Mouse (Mus musculus) ES-E14 (cell line): ENCODE results near the gene Ralgps1. TPM values are rescaled to one million over a fixed set of nuclear protein-coding genes. Genes with fewer than 3 reads are reported as not detected.

Source experiments
- DNase-seq: peaks from one replicate; pipeline ENCODE4 v3.0.0-alpha.2; 2013; ENCODE audit warnings: low read depth, low spot score
- H3K27ac ChIP-seq: 2 replicates; pipeline ENCODE4 v1.5.1; 2012; ENCODE audit warnings: low read depth, mild to moderate bottlenecking, low read length, moderate library complexity, mixed read lengths; ENCODE audit not compliant: poor library complexity, insufficient read depth, severe bottlenecking
- H3K36me3 ChIP-seq: 2 replicates; pipeline ENCODE4 v1.6.1; 2012; ENCODE audit warnings: mild to moderate bottlenecking, low read length, moderate library complexity, mixed read lengths; ENCODE audit not compliant: control insufficient read depth, poor library complexity, insufficient read depth, severe bottlenecking
- H3K4me1 ChIP-seq, 2 experiments: fragments of 150-350 bp in 1 of 2; sonication (generic) in 1 of 2; 2 replicates each; pipeline ENCODE4 v1.6.1; 2012; ENCODE audit warnings: low read length in 2 of 2, mild to moderate bottlenecking in 1 of 2, mixed read lengths in 1 of 2; ENCODE audit not compliant: control insufficient read depth in 2 of 2, insufficient read depth in 2 of 2, poor library complexity in 1 of 2
- H3K4me3 ChIP-seq, 2 experiments: fragments of 150-350 bp in 1 of 2; sonication (generic) in 1 of 2; 2 replicates each; pipeline ENCODE4 v1.5.1; 2012; ENCODE audit warnings: low read length in 2 of 2, low read depth in 1 of 2, mild to moderate bottlenecking in 1 of 2, mixed read lengths in 1 of 2; ENCODE audit not compliant: insufficient read depth in 1 of 2, poor library complexity in 1 of 2, severe bottlenecking in 1 of 2
- H3K9ac ChIP-seq: 2 replicates; pipeline ENCODE4 v1.6.1; 2012; ENCODE audit warnings: low read depth, mild to moderate bottlenecking, low read length, mixed read lengths; ENCODE audit not compliant: poor library complexity, insufficient read depth, severe bottlenecking
- H3K9me3 ChIP-seq: fragments of 150-350 bp; sonication (generic); 2 replicates; pipeline ENCODE4 v1.6.1; 2012; ENCODE audit warnings: low read depth, mild to moderate bottlenecking, low read length; ENCODE audit not compliant: control insufficient read depth, insufficient read depth
- CHD2 ChIP-seq: IDR thresholded peaks from 2 replicates; pipeline ENCODE4 v1.6.1; 2014; ENCODE audit warnings: mild to moderate bottlenecking, low read depth, low read length, inconsistent platforms
- HCFC1 ChIP-seq: IDR thresholded peaks from 2 replicates; pipeline ENCODE4 v1.6.1; 2012; ENCODE audit warnings: low read length, inconsistent platforms, borderline replicate concordance; ENCODE audit not compliant: insufficient read depth
- MAFK ChIP-seq: IDR thresholded peaks from 2 replicates; pipeline ENCODE4 v1.6.1; 2014; ENCODE audit warnings: mild to moderate bottlenecking, low read depth, low read length, inconsistent platforms; ENCODE audit not compliant: insufficient read depth
- ZC3H11A ChIP-seq: IDR thresholded peaks from 2 replicates; pipeline ENCODE4 v1.6.1; 2012; ENCODE audit warnings: low read depth, mild to moderate bottlenecking, inconsistent platforms, low read length, borderline replicate concordance
- ZNF384 ChIP-seq: IDR thresholded peaks from 2 replicates; pipeline ENCODE4 v1.6.1; 2012; ENCODE audit warnings: low read depth, low read length, inconsistent platforms
- in situ Hi-C, 2 experiments: fragments of 600-800 bp; cut with MboI; formaldehyde crosslinking; loops; one replicate each; pipeline ENCODE4 v1.15.1; 2025; ENCODE audit warnings: low sequenced_read_pairs in 2 of 2, inconsistent platforms in 1 of 2; ENCODE audit not compliant: unreplicated experiment in 2 of 2
- total RNA-seq: library from RNA; depleted of rRNA; stranded (reverse); fragments of 300-350 nt; gene quantifications from 2 replicates; pipeline ENCODE4 v1.2.3, GENCODE M21; 2012

Gene Ralgps1
- total RNA-seq, 1 experiment, result 5.4 TPM

DNA sequence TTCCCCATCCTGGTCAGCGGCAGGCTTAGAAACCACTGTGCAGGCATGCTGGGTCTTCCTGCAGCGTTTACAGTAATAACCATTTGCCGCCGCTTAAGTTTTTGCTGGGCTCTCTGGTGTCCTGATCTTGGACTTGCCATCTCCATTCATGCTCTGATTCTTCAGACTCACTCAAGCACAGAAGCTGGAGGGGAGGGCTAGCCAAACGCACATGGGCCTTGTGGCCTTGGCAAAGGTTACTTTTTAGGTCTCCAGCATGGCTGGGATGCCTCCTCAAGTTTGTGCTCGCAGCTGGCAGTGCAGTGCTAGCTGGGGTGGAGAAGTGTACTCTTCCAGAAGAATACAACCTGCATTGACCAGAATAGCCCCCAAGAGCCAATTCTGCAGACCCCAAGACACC is 148.8 kb downstream of the Ralgps1 start:
- no peak for DNase-seq
- H3K4me3 ChIP-seq, result no peak overlapping the region
- in situ Hi-C loops, result no loop called here
- no peak for TF ChIP-seq ZNF384
- TF ChIP-seq HCFC1, result no peak
- TF ChIP-seq CHD2, result no peak
- TF ChIP-seq MAFK, result no peak
- TF ChIP-seq ZC3H11A, result no peak
- peaks cover 0 to 3% of the 10 kb centered on the region in 2 experiments; a peak in 1 of 4 replicates for H3K4me1 ChIP-seq
- no peaks in the 10 kb centered on the region for H3K36me3 ChIP-seq
- no peak overlapping the region for H3K27ac ChIP-seq
- no peaks in the 10 kb centered on the region for H3K9me3 ChIP-seq
- H3K9ac ChIP-seq, result no peak overlapping the region

- no peak overlapping the region for H3K27ac ChIP-seq
- no peak overlapping the region for H3K9ac ChIP-seq
- H3K36me3 ChIP-seq, result no peaks in the 10 kb centered on the region
- peaks cover 0 to 3% of the 10 kb centered on the region in 2 experiments; a peak in 1 of 4 replicates for H3K4me1 ChIP-seq
- no peak overlapping the region for H3K4me3 ChIP-seq
- DNase-seq, result no peak
- in situ Hi-C loops, result no loop called here
- H3K9me3 ChIP-seq, result no peaks in the 10 kb centered on the region
- no peak for TF ChIP-seq ZNF384
- no peak for TF ChIP-seq CHD2
- TF ChIP-seq HCFC1, result no peak
- no peak for TF ChIP-seq MAFK
- no peak for TF ChIP-seq ZC3H11A
Measured at GRCm38 (mm10) chr2:33221339-33221900, 149.9 kb downstream of the Ralgps1 start.

DNA sequence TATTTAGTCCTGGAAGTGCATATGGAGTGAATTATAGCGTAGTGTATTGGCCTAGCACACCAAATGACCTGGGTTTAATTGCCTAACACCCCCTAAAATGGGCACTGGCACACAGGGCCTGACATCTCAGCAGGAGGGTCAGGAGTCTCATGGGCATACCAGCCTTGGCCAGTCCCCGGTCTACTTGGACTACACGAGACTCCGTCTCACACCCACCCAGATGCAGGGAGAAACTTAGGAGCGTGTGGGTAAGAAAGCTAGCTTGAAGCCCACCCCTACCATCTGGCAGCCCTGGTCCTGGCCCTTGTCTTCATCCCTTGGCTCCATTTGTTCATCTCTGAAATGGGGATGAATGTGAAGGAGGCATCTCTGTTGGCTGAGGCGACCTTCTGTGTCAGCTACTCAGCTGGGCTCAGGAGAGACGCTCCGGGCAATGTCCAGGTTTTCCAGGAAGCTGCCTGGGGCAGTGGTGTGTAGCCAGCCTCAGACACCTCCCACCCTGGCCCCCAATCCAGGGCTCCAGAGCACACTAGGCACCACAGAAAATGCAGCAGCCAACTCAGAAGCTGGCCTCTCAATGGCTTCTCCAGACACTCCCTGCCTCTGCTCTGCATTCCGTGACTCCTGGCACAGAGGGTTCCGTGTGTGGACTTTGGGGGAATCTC is 150.5 kb downstream of the Ralgps1 start:
- peaks cover 0 to 3% of the 10 kb centered on the region in 2 experiments; a peak in 1 of 4 replicates for H3K4me1 ChIP-seq

DNA sequence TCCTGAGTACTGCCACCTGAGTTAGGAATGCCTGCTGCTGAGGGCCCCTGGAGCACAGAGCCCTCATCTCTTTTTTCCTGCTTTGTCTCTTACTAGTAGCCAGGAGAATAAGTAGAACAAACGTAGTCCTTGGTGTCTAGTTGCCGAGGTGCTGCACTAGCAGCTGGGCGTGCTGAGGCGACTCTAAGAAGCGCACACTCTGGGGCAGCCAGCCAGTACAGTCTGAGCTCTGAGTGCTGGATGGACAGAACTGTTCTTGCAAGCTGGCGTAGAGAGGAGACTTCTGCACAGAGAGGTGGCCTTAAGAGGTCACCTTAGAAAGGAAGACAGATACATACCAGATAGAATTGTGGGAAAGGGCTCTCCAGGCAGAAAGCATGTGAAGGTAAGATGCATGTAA is 151.0 kb downstream of the Ralgps1 start:
- Histone ChIP-seq H3K4me3 (no peak overlapping the region), H3K36me3 (no peaks in the 10 kb centered on the region), H3K9ac (no peak overlapping the region), H3K4me1 (peaks cover 3 to 7% of the 10 kb centered on the region in 2 experiments; a peak in 2 of 4 replicates), H3K9me3 (no peaks in the 10 kb centered on the region), H3K27ac (no peak overlapping the region)
- no peak for DNase-seq
- no peak for TF ChIP-seq HCFC1
- TF ChIP-seq MAFK, result no peak
- TF ChIP-seq ZNF384, result no peak
- no peak for TF ChIP-seq ZC3H11A
- TF ChIP-seq CHD2, result no peak
- in situ Hi-C loops, result no loop called here

More for the DNA sequence above, 150.5 kb downstream of the Ralgps1 start:
- no peaks in the 10 kb centered on the region for H3K36me3 ChIP-seq
- H3K9ac ChIP-seq, result no peak overlapping the region
- H3K4me3 ChIP-seq, result no peak overlapping the region
- no peak for TF ChIP-seq HCFC1
- no peak for TF ChIP-seq CHD2
- TF ChIP-seq MAFK, result no peak
- no peak for TF ChIP-seq ZNF384
- no peak for TF ChIP-seq ZC3H11A
- DNase-seq, result no peak
- in situ Hi-C loops, result no loop called here
- H3K27ac ChIP-seq, result no peak overlapping the region
- H3K9me3 ChIP-seq, result no peaks in the 10 kb centered on the region

DNA sequence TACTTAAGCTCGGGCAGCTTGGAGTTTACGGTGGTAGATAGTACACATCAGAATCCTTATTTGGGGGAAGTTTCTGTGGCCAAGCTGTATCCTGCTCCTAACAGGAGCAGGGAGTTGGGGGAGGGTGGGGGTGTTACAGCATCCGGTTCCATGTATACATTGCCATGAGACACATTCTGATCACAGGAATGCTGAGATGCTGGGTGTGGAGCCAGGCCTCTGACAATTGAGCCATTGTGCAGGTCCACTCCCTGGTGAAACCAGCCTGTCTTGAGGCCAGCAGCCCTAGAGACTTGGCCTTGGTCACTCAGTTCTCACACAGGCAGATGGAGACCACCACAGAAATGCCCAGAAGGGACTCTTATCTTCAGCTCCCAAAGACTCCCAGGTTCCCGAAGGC is 151.6 kb downstream of the Ralgps1 start:
- H3K36me3 ChIP-seq, result no peaks in the 10 kb centered on the region
- no peak for DNase-seq
- in situ Hi-C loops, result no loop called here
- H3K9ac ChIP-seq, result no peak overlapping the region
- peaks cover 4 to 8% of the 10 kb centered on the region in 2 experiments; a peak in 2 of 4 replicates for H3K4me1 ChIP-seq
- H3K9me3 ChIP-seq, result no peaks in the 10 kb centered on the region
- TF ChIP-seq MAFK (no peak), ZC3H11A (no peak), CHD2 (no peak), ZNF384 (no peak), HCFC1 (no peak)
- no peak overlapping the region for H3K4me3 ChIP-seq
- H3K27ac ChIP-seq, result no peak overlapping the region
